Mouse (Mus musculus): ENCODE data around the gene Hoxc5.

Hoxc5 gene

GRCm38 (mm10) chr15:102967511-102968397 is 511 bp downstream of the Hoxc5 start:
- DNase-seq: no peak

- DNase-seq: no peak
These were observed 2.1 kb downstream of the Hoxc5 start for GRCm38 (mm10) chr15:102969296-102969695.

GRCm38 (mm10) chr15:102970740-102971139 is 3.5 kb downstream of the Hoxc5 start:
- DNase-seq: no peak

- no peak for DNase-seq
These were observed 5.0 kb downstream of the Hoxc5 start for GRCm38 (mm10) chr15:102972254-102972653.

GRCm38 (mm10) chr15:102972753-102973152 is 5.5 kb downstream of the Hoxc5 start:
- DNase-seq: no peak

- DNase-seq: no peak
These were observed 7.8 kb downstream of the Hoxc5 start for GRCm38 (mm10) chr15:102975034-102975433.

GRCm38 (mm10) chr15:102975688-102976111 is 8.5 kb downstream of the Hoxc5 start:
- DNase-seq: no peak

GRCm38 (mm10) chr15:102976171-102976570 is 8.9 kb downstream of the Hoxc5 start, which contains the start of gene Hoxc9:
Hoxc9 (plus strand) TSS chr15:102976439.
- no peak for DNase-seq

GRCm38 (mm10) chr15:102976631-102977422 is 9.6 kb downstream of the Hoxc5 start:
- DNase-seq: no peak

GRCm38 (mm10) chr15:102977423-102977974 is 10.3 kb downstream of the Hoxc5 start:
- no peak for DNase-seq

GRCm38 (mm10) chr15:102978615-102979515 is 11.6 kb downstream of the Hoxc5 start:
- DNase-seq: no peak

- no peak for DNase-seq
These were observed 12.7 kb downstream of the Hoxc5 start for GRCm38 (mm10) chr15:102979936-102980335.

- DNase-seq: no peak
These were observed 13.1 kb downstream of the Hoxc5 start for GRCm38 (mm10) chr15:102980352-102980751.

- DNase-seq: no peak
These were observed 13.7 kb downstream of the Hoxc5 start for GRCm38 (mm10) chr15:102980912-102981311.

GRCm38 (mm10) chr15:102981379-102982288 is 14.4 kb downstream of the Hoxc5 start:
- DNase-seq: no peak

GRCm38 (mm10) chr15:102983716-102984115 is 16.5 kb downstream of the Hoxc5 start:
- no peak for DNase-seq

GRCm38 (mm10) chr15:102984521-102984920 is 17.3 kb downstream of the Hoxc5 start:
- no peak for DNase-seq

GRCm38 (mm10) chr15:102984925-102985324 is 17.7 kb downstream of the Hoxc5 start:
- no peak for DNase-seq

- peak; percentile 95 for DNase-seq
These were observed 20.0 kb downstream of the Hoxc5 start for GRCm38 (mm10) chr15:102987124-102987833.

- DNase-seq: no peak
These were observed 20.8 kb downstream of the Hoxc5 start for GRCm38 (mm10) chr15:102988078-102988477.
